Mouse (Mus musculus) kidney, adult 9 months (tissue): ENCODE data around the gene Slc38a3.
A peak's percentile ranks its signal among the peaks of the same experiment; 100 is the strongest.

Source experiments
- DNase-seq: peaks from one replicate; pipeline ENCODE4 v3.0.0; 2022

Slc38a3 gene

DNA sequence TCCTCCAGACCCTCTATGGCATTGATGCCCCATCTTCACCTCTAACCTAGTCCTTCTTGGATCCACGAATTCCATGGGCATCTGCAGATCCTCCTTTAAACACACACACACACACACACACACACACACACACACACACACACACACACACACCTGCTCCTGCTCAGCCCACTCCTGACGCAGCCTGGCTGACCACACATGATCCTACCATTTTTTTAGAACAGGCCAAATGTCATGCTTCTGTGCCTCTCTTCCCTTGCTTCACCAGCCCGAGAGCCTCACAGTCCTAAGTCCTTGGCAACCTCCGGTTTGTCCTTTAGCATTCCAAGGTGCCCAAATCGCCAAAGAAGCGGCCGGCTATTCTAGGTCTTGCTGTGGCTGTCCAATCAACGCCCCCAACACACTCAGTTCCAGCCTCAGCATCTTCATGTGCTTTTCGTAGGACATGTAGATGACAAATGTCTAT is at the start of gene Slc38a3:
TSS of gene Slc38a3 (minus strand) at position 51 of the 466 bp plus-strand sequence.
- DNase-seq: peak; percentile 57

DNA sequence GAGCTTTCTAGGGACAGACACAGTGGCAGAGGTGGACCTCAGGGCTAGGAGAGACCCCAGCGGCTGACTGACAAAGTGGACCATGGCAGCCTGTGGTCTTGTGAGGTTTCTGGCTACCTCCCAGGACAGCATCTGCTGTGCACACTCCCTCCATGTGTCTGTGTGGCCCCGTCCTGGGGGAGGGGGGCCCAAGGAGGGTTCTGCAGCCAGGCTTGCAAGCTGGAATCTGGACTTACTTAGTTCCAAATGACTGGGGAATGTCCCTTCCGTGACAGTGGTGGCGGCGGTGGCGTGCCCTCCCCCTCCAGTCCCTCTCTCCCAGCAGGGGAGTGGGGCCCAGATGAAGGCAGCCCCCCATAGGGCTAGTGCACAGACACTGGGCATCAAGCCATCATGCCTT is 47.6 kb upstream of the Slc38a3 start:
- DNase-seq: no peak

DNA sequence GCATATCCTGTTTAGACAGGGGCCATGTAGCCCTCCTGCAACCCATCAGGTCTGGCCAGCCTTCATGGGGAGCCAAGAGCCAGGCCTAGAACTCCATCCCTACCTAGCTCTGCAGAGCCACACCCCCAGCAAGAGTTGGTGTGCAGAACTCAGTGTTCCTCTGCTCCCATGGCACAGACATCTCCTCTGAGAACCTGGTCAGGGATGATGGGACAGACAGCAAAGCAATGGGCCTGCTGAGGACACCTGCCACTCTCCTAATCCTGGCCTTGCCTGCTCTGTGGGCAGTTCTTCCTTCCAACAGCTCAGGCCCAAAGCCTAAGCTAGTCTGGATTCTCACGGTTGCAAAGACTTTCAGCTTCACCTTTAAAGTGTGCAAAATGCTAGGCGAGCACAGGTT is 46.3 kb upstream of the Slc38a3 start:
- DNase-seq: no peak

DNA sequence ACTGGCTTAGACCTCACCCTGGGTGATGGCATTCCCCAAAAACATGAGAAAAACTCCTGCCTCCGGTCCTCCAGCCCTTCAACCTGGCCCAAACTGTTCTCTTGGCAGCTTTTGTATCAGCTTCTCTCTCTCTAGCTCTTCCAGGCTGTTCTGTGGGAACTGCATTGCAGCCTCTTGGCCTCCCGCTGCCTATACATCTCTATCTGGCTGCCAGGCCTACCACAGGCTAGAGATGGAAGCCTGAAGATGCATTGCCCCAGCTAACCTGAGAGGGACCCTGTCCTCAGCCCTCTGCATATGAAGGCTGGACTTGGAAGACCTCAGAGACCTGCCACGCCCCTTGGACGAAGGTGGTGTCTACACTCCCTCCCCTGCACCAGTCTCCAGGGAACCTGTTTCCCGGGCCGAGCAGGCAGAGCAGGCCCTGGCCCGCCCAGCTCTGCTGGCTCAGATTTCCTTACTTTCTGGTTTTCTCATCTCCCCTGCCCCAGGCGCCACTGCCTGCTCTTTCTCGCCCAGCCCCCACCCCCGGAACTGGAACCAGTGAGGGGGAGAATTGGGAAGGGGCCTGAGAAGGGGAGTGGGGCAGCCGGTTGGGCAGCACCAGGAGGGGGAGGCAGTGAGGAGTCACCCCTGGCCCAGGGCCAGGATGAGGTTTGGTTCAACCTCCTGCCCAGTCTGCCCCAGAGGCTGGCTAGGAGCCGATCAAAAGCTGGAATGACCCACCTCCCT is 45.1 kb upstream of the Slc38a3 start:
- peak; percentile 59 for DNase-seq

DNA sequence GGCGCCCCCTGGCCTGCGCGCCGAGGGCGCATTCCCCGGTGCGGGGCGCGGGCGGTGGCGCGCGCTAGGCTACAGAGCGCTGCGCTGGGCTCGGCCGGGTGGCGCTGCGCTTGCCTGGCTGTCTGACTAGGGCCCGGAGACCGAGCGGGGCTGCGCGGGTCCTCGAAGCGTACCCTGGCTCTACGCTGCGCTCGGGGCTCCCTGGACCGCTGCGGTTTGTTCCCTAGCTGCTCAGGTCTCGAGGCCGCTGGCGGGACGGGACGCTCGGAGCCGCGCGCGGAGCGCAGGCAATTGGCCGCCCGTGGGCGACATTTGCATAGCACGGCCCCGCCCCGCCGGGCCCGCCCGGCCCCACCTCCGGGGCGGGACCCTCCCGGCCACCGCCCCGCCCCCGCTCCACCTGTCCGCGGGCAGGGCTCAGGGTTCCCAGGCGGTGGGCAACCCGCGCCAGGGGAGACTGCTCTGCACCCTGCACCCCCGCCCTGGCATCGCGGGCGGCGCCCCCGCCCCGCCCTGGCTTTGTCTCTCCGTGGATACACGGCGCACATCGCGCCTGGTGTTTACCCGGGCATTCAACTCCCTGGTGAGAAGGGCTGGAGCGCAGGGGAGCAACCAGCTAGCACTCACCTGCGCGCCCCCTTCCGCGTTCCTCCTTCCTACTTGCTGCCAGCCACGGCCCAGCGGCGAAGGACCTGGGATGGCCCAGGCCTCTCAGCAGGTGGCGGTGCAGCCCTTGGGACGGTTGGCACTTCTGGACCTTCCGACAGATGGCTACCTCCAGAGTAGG is 40.6 kb upstream of the Slc38a3 start, which contains the start of gene Sema3f:
TSS of gene Sema3f (minus strand) at position 779 of the 787 bp plus-strand sequence.
- peak; percentile 86 for DNase-seq

DNA sequence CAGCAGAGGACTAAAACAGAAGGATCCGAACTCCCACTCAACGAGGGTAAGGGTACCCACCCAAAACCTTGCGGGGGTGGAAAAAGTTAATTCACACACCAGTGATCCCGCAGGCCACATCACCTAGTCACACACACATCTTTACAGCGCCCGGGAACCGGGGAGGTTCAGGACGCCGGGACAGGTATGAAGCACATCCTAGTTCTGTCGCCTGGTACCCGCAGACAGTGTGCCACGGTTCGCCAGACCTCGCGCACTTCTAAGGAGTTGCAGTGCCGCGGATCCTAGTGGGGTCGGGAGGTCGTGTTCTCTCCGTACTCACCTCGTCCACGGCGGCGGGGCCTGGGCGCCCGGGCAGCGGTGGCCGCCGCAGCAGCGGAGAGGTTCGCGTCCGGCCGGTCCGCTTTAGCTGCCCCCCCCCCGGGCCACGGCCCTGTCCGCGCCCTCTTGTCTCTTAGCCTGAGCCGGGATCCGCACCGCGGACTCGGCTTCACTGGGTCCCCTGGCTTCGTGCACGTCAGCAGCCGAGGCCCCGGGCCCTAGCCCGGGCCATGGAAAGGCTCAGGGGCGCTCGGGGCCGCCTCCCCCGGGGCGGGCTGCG is 39.9 kb upstream of the Slc38a3 start:
- DNase-seq: no peak

DNA sequence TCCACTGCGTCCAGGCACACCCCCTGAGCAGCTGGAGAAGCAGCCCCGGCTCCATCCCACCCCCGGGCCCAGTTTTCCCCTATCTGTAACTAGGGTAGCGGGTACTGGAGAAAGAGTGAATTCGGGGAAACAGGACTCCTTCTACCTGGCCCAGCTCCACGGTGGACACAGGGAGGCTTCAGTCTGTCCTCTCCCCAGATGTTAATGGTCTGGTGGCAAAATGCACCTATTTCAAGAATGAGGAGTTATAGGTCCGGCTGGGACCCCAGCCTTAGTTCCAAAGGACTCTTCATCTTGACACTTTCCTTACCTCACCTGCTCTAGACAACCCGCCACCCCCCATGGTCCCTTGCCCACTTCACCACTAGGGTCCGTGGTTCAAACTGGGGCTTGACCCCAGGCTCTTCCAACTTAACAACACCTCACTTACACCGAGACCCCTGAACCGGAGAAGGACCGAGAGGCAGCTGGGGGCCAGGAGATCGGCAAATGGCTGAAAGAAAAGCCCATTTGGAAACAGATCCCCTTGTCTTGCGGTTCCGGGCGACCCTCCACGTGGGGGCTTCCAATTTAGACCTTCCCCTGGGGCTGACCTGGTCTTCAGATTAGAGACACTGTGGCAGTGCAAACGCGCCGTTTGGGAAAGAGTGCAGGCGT is 39.2 kb upstream of the Slc38a3 start:
- DNase-seq: no peak

DNA sequence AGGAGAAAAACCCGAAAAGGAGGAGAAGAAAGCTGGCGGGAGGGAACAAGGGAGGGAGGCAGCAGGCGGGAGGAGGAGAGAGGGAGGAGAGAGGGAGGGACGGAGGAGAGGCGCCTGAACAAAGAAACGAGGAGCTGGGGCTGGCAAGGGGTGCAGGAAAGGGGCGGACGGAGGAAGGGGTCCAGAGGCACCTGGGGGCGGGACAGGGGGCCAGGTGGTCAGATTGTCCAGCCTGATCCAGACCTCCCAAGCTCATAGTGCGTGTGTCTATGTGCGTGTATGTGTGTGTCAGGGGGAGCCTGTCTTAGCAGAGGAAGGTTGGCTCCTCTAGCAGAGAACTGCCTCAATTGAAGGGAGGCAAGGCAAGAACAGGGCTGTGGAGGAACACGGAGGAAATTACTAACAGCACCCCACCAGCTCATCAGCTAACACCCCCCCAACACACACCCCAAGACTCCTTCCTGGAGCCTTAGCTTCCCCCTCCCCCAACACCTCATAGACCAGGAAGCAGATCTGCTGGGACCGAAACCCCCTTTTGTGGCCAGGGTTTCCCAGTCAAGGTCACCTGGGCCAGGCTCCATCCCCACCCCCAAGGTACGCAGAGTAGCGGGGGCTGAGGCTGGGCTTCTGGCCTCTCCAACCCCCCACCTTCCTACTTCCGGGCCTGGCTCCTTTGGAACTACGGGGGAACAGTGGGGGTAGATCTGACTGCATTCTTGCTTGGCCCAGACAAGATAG is 38.5 kb upstream of the Slc38a3 start:
- no peak for DNase-seq

DNA sequence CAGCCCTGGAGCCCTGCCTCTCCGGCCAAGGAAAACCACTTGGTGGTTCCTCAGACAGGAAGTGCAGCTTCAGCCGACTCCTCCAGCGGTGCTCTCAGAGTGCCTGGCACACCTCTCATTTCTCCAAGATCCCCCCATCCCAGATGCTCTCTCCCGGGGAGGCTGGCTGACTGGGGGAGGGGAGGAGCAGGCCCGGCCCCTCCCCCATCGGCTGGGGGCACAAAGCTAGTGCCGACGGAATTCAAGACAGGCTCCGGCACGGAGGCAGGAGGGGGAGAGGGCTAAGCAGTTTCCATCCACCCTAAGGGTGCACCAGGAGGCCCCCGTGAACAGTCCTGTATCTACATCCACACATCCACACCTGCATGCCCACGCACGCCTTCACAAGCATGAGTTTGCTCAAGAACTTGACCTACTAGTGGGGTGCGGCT is 37.5 kb upstream of the Slc38a3 start:
- no peak for DNase-seq

DNA sequence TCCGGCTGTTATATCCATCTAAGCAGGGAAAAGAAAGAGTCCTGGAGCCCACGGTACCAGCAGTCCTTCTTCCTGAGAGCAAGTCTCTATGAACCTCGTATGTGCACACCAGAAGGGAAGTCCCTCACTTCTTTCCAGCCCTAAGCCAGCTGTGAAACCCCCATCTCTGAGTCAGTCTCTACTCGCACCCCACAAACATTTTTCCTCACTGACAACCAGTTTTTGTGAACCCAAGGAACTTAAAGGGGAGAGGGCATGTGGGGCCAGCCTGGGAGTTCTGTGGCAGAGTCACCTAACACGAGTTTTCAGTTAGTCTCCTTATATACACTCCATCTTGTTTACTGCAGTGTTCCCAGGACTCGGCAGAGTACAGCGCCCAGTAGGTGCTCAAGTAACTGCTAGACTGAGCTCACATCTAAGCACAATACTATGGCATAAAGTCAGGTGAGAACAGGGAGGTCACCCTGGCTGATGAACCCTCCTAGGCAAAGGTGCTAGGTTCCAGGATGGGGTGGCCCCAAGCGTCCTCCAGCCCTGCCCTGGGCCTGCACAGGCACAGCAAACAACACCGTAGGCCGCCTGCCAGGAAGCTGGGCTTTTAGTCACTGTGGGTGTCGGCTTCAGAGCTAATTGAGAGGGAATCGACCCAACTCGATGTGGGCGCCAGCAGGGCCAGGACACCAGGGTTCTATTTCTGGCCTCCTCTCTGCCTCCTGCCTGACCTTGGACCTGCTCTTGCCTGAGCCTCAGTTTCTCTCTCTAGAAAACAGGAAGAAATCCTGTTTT is 34.2 kb upstream of the Slc38a3 start:
- no peak for DNase-seq

DNA sequence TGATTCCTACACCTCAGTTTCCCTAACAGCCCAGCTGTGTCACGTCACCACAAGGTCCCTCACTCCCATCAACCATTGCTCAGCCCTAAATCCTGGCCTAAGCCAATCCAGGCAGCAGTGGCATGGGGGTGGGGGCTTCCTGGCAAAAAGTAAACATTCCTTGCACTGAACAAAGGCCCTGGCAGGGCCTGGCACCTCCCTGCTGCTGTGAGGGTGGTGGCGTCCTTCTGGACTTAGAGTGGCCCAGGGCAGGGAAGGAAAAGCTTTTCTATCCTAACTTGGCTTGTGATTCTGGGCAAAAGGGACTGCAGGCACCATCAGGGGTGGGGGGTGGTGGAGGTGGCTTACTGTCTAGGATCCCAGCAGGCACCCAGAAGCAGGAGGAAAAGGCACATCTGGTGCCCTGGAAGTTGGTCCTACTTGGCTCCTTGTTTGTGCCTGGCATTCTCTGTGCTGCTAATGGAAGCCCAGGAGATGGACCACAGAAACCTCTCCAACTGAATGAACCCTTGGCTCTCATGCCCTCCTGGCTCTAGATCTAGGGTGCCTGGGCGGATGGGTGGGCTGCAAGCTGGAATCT is 33.4 kb upstream of the Slc38a3 start:
- no peak for DNase-seq

DNA sequence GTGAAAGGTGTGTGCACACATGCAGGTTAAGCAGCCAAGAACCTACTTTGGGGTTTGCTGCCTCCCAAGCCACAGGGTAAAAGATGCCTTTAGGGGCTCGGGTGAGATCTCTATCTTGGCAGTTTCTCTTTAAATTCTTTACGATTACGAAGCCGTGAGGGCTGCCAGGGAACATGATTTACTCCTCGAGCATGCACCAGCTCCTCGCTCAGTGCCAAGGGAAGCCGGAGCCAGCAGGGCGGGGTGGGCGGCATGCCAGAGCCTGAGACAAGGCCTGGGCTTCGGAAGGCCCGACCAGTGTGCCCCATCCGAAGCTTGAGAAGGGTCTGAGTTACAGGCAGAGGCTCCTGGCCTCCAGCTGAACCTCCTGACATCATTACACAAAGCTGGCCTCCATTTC is 32.3 kb upstream of the Slc38a3 start:
- DNase-seq: peak; percentile 64

DNA sequence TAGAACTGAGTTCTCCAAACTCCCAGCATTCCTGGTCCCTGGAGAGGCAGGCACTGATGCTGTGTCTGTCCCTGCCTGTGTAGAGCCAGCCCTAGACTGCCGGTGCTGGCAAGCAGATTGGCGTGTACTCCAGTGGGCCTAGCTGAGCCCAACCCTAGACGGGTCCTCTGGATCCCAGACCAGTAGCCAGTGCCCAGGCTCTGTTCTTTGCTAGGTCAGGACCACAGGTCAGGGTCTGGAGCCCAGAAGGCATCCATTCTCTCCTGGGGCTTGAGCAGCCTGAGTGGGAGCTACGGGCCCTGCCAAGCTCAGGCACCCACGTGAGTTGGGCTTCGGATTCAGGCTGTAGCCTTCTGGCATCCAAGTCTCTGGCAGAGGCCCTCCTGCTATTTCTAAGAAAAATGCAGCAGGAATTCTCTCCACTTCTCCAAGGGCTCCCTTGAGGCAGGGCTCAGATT is 30.8 kb upstream of the Slc38a3 start:
- DNase-seq: no peak

DNA sequence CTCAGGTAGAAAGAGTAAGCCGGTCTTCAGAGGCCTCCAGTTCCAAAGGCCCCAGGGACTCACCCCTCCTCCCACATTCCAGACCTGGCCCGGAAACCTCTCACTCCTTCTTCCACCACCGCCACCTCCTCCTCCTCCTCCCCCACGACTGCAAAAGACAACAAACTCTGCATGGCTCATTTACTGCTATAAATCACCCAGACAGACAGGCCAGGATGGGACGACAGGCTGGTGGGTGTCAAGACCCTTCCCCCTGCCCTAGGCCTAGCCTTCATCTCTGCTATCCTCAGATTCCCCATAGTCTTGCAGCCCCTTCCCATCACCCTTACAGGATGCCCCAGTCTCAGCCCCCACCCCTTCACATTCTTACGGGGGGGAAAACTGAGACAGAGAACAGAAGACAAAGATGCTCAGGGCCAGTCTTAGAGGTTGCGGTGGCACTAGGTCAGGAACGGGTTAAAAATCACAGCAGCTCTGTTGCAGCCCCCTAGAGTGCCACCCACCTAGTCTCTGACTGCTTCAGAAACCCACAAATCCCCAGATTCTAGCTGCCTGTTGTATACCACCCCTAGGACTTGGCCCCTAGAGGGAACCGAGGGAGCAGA is 30.1 kb upstream of the Slc38a3 start:
- DNase-seq: no peak

DNA sequence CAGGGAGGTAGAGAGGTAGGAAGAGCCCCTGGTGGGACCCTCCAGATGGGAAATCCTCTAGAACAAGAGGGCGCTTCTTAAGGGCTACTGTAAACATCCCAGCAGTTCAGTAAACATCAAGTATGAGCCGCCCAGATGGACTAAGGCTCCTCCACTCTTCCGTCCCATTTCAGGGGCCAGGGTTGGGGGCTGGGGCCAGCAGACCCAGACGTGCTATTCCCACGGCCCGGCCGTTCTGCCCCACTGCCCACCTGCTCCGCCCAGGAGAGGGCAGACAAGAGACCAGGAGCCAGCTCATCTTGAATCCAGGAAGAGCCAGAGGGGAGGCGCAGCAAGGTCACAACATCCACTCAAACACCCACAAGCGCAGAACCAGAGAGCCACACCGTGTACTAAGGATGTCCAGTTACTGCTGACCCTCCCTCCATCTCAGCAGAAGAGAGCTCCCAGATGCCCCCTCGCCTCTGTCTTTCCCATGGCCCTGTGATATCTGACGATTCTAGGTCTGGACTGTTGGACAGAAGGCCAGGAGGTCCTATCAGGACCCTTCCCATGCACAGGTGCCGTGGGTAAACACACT is 29.4 kb upstream of the Slc38a3 start:
- no peak for DNase-seq

DNA sequence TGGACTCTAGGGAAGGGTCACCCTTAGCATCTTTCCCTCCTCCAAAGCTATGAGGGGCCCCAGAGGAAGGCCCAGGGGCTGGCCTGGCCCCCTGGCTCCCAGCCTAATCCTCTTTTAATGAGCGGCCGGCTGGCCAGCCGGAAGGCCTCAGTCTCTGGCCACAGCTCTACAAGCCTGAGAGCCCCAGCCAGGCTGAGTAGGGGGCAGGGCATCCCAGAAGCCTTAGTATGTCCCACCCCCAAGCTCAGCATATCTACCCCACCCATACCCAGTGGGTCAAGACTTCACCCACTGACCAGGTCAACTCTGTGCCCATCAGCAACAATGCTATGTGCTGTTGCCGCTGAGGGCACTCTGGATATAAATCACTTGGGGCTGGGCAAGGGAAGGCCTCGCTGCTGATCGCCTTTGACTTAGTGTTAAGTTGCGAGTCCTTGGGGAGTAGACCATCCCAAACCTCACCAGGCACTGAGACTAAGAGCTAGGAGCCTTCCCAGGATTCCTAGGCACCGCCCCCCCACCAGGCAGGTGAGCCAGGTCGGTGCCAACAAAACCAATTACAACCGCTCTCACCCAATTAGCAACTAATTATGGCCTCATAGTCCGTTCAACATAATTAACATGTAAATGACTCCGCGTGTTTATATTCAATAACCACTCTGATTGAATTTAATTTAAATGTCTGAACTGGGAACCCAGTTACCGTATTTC is 28.6 kb upstream of the Slc38a3 start:
- DNase-seq: no peak

DNA sequence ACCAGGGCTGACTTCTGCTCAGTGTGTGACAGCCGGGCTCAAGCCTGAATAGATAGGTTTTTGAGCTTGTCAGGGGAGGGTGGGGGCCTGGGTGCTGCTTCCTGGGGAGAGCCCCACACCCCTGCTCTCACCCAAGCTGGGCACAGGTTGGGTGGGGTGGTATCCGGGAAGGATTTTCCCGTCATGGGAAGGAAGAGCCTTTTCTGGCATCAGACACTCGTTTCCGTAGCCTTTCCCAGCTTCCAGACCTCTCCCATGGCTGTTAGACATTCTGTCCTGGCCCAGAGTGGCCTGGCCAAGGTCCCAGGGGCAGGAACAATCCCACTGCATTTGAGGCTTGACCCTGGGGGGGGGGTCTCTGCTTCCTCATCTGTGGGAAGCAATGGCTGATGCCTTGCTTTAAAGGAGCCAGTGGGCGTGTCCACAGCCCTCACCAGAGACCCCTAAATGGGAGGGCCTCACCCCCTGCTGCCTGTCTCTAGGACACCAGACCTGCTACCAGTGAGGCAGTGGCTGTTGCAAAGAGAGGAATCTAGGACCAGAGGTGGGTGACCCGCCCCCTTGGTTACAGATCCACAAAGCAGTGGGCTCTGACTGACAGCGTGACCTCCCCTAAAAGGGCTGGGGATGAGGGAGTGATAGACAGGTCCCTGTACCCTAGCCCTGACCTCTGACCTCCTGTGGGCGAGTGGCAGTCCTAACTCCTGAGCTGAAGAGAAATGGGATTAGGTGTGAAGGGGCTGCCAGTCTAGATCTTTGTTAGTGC is 27.7 kb upstream of the Slc38a3 start:
- peak; percentile 46 for DNase-seq

DNA sequence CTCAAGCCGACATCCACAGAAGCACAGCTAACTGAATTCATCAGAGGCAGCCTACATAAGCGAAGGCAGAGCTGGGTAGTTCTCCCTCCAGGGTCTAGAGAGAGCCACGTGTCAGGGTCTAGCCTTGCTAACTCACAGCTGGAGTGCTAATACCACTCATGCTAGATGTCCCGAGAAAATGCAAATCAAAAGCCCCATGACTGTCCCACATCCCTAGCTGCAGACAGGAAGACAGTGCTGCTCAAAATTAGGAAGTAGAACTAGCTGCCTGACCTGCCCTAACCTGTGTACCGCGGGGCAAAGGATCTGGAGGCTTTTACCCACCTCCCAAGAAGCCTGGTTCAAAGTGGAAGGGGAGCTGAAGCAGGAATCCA is 26.8 kb upstream of the Slc38a3 start:
- no peak for DNase-seq
